8 mouse cellular contexts compared by ENCODE assay signal in genomic region chr1:138928671-138929483, GRCm38 (mm10). TPM values are rescaled to one million over a fixed set of nuclear protein-coding genes. Genes with fewer than 3 reads are reported as not detected.
DNase-seq lines count a peak whose midpoint lies in the region; ATAC-seq and TF ChIP-seq lines count a peak whose summit lies in the region.

No protein-coding gene starts in this region.

- H3K36me3 ChIP-seq in forebrain, postnatal 0 days (ENCODE audit: insufficient read depth), result no peaks in the 10 kb centered on the region
- no peaks in the 10 kb centered on the region for H3K36me3 ChIP-seq in forebrain, embryonic 11.5 days (ENCODE audit: control insufficient read depth, insufficient read depth, low read length)
- H3K36me3 ChIP-seq in heart, postnatal 0 days (replicated peaks; ENCODE audit: control insufficient read depth, insufficient read depth, low read length), result no peaks in the 10 kb centered on the region

- no peak overlapping the region for H3K9ac ChIP-seq in forebrain, postnatal 0 days
- no peak overlapping the region for H3K9ac ChIP-seq in forebrain, embryonic 11.5 days (ENCODE audit: low read length)
- H3K9ac ChIP-seq in heart, postnatal 0 days (replicated peaks; ENCODE audit: low read depth, low read length), result no peak overlapping the region

- no peaks in the 10 kb centered on the region for H3K9me3 ChIP-seq in forebrain, postnatal 0 days (ENCODE audit: low read length)
- no peaks in the 10 kb centered on the region for H3K9me3 ChIP-seq in forebrain, embryonic 11.5 days (ENCODE audit: control insufficient read depth, low read length)
- no peaks in the 10 kb centered on the region for H3K9me3 ChIP-seq in heart, postnatal 0 days (replicated peaks; ENCODE audit: control insufficient read depth, low read length)

- peak; percentile 54; the same call in 1 of the 2 replicates for ATAC-seq in forebrain, postnatal 0 days
- ATAC-seq in forebrain, embryonic 11.5 days (replicated peaks; ENCODE audit: low FRiP score), result no peak
- peak; percentile 93 for ATAC-seq in heart, postnatal 0 days (ENCODE audit: insufficient read depth, low read depth)

- no peak overlapping the region for H3K4me3 ChIP-seq in forebrain, postnatal 0 days (ENCODE audit: low read depth, low read length)
- no peak overlapping the region for H3K4me3 ChIP-seq in forebrain, embryonic 11.5 days (ENCODE audit: low read depth, low read length)
- no peak overlapping the region for H3K4me3 ChIP-seq in heart, postnatal 0 days (ENCODE audit: low read depth, low read length)

- DNase-seq in forebrain, postnatal 0 days, result peak; percentile 39
- DNase-seq in forebrain, embryonic 11.5 days (ENCODE audit: low spot score), result no peak
- peak; percentile 12 for DNase-seq in adrenal gland, postnatal 25 days
- peak; percentile 95 for DNase-seq in heart, postnatal 0 days (ENCODE audit: low spot score)
- DNase-seq in layer of hippocampus, adult 9-10 months (ENCODE audit: low spot score), result peak; percentile 69
- peak; percentile 91 for DNase-seq in lung, postnatal 36 days
- no peak for DNase-seq in spleen, adult 18-20 months
- no peak for DNase-seq in retina, postnatal 1 day

- no peak overlapping the region for H3K27ac ChIP-seq in forebrain, postnatal 0 days (ENCODE audit: low read depth, low read length)
- H3K27ac ChIP-seq in forebrain, embryonic 11.5 days (ENCODE audit: low read depth, low read length), result no peak overlapping the region
- peak overlapping the region; percentile 85 for H3K27ac ChIP-seq in heart, postnatal 0 days (ENCODE audit: low read depth)

- TF ChIP-seq EP300 in heart, postnatal 0 days (IDR thresholded peaks at IDR 0.05; ENCODE audit: low read depth), result peak; percentile 74

- H3K4me1 ChIP-seq in forebrain, postnatal 0 days (ENCODE audit: insufficient read depth), result no peaks in the 10 kb centered on the region
- H3K4me1 ChIP-seq in forebrain, embryonic 11.5 days (replicated peaks; ENCODE audit: control insufficient read depth, insufficient read depth, low read length), result no peaks in the 10 kb centered on the region
- peaks cover 37% of the 10 kb centered on the region for H3K4me1 ChIP-seq in heart, postnatal 0 days (ENCODE audit: control insufficient read depth, insufficient read depth)

- no peaks in the 10 kb centered on the region for H3K27me3 ChIP-seq in forebrain, postnatal 0 days (ENCODE audit: insufficient read depth, low read length)
- no peaks in the 10 kb centered on the region for H3K27me3 ChIP-seq in forebrain, embryonic 11.5 days (ENCODE audit: control insufficient read depth, insufficient read depth, low read length)
- no peaks in the 10 kb centered on the region for H3K27me3 ChIP-seq in heart, postnatal 0 days (ENCODE audit: control insufficient read depth, insufficient read depth, low read length)

- 74% methylated on average over 11 of the region's 11 CpGs for WGBS in forebrain, postnatal 0 days
- 88% methylated on average over 11 of the region's 11 CpGs for WGBS in forebrain, embryonic 11.5 days
- WGBS in heart, postnatal 0 days, result 37% methylated on average over 11 of the region's 11 CpGs

- TF ChIP-seq CTCF in forebrain, postnatal 0 days (IDR thresholded peaks at IDR 0.05; ENCODE audit: low read depth), result no peak
- TF ChIP-seq CTCF in heart, postnatal 0 days (IDR thresholded peaks at IDR 0.05; ENCODE audit: low read depth), result no peak

- no peak overlapping the region for H3K4me2 ChIP-seq in forebrain, postnatal 0 days (ENCODE audit: low read depth)
- H3K4me2 ChIP-seq in forebrain, embryonic 11.5 days (ENCODE audit: low read depth, low read length, severe bottlenecking), result no peak overlapping the region
- peak overlapping the region; percentile 14; the same call in 1 of the 2 replicates for H3K4me2 ChIP-seq in heart, postnatal 0 days (ENCODE audit: low read depth, low read length)

RNA-seq across cellular contexts. Expression of gene Dennd1b, which starts 34.4 kb away (rescaled TPM):
- total RNA-seq in forebrain, postnatal 0 days (2014; rRNA removed), result 10.5 and 12.0 TPM in 2 replicates
- polyA plus RNA-seq in forebrain, postnatal 0 days (2015; fragmentation: Nextera tagmentation; extraction: Ambion mirVana), result 4.1 and 5.6 TPM in 2 replicates
- polyA plus RNA-seq in forebrain, embryonic 11.5 days (2014; fragmentation: Nextera tagmentation; extraction: Ambion mirVana), result 11.9 and 13.5 TPM in 2 replicates
- total RNA-seq in adrenal gland, postnatal 25 days (2021), result 27.8 and 30.9 TPM in 2 replicates
- 17.2 and 39.6 TPM in 2 replicates for total RNA-seq in heart, postnatal 0 days (2014; rRNA removed; ENCODE audit: low replicate concordance)
- polyA plus RNA-seq in heart, postnatal 0 days (2015; fragmentation: Nextera tagmentation; extraction: Ambion mirVana), result 10.3 and 11.1 TPM in 2 replicates

Comparison
In these comparisons a context has a peak if more than half of its experiments do, and no peak if none do; other contexts are left out.
1. DNase-seq: peak in forebrain, postnatal 0 days (single experiment), adrenal gland, postnatal 25 days (single experiment), heart, postnatal 0 days (single experiment), layer of hippocampus, adult 9-10 months (single experiment) and lung, postnatal 36 days (single experiment); none in forebrain, embryonic 11.5 days (single experiment), spleen, adult 18-20 months (0 of 2) and retina, postnatal 1 day (single experiment).